Mouse (Mus musculus) hindbrain, postnatal 0 days (tissue): ENCODE data around the gene Cmss1. TPM values are rescaled to one million over a fixed set of nuclear protein-coding genes. Genes with fewer than 3 reads are reported as not detected.

ENCODE experiments used
- ATAC-seq: fragments of 200-750 bp; cut with Nextera tagmentation; 2 replicates; pipeline ENCODE4 v1.8.0; 2017; ENCODE audit warnings: mild to moderate bottlenecking, moderate TSS enrichment, moderate library complexity
- DNase-seq: peaks from one replicate; pipeline ENCODE4 v3.0.0-alpha.2; 2015; ENCODE audit warnings: low spot score
- H3K27ac ChIP-seq: fragments of 300-500 bp; sonication (generic); 2 replicates; pipeline ENCODE4 v1.5.1; 2014; ENCODE audit warnings: mild to moderate bottlenecking
- H3K27me3 ChIP-seq: fragments of 300-500 bp; sonication (generic); 2 replicates; pipeline ENCODE4 v1.6.1; 2014; ENCODE audit warnings: low read length, mixed read lengths; ENCODE audit not compliant: insufficient read depth
- H3K36me3 ChIP-seq: fragments of 300-500 bp; sonication (generic); 2 replicates; pipeline ENCODE4 v1.6.1; 2014; ENCODE audit warnings: low read length, mixed read lengths; ENCODE audit not compliant: insufficient read depth
- H3K4me1 ChIP-seq: fragments of 300-500 bp; sonication (generic); 2 replicates; pipeline ENCODE4 v1.6.1; 2014; ENCODE audit warnings: antibody characterized with exemption, low read length, mixed read lengths; ENCODE audit not compliant: insufficient read depth
- H3K4me2 ChIP-seq: fragments of 300-500 bp; sonication (generic); 2 replicates; pipeline ENCODE4 v1.6.1; 2014; ENCODE audit warnings: low read depth, mild to moderate bottlenecking, low read length, moderate library complexity, mixed read lengths
- H3K4me3 ChIP-seq: fragments of 300-500 bp; sonication (generic); 2 replicates; pipeline ENCODE4 v1.5.1; 2014; ENCODE audit warnings: low read length
- H3K9ac ChIP-seq: fragments of 300-500 bp; sonication (generic); replicated peaks from 2 replicates; pipeline ENCODE4 v1.6.1; 2014; ENCODE audit warnings: mild to moderate bottlenecking, low read length, moderate library complexity, mixed read lengths
- H3K9me3 ChIP-seq: fragments of 300-500 bp; sonication (generic); 2 replicates; pipeline ENCODE4 v1.6.1; 2016; ENCODE audit warnings: low read length, mixed read lengths
- CTCF ChIP-seq: IDR thresholded peaks from 2 replicates; pipeline ENCODE4 v1.5.1; 2016; ENCODE audit warnings: antibody characterized with exemption, control low read depth, low read depth
- WGBS: fragments of 180-500 bp; shearing (Covaris S2); extraction: QIAGEN DNeasy Blood & Tissue Kit; methylation state at CpG from one replicate; pipeline ENCODE4 v1.1.7; 2014; 5-methylcytosine and 5-hydroxymethylcytosine counted together
- polyA plus RNA-seq: library from polyadenylated mRNA; unstranded; fragments of >200 nt; fragmentation: Nextera tagmentation; extraction: Ambion mirVana; gene quantifications from 2 replicates; pipeline ENCODE4 v1.2.1, GENCODE M21; 2015
- total RNA-seq: library from RNA; depleted of rRNA; stranded (reverse); fragments of >200 nt; gene quantifications from 2 replicates; pipeline ENCODE4 v1.2.3, GENCODE M21; 2014

Gene Cmss1
- total and polyA plus RNA-seq, 2 experiments from 2014 or later = 8.6 to 42.5 TPM

DNA sequence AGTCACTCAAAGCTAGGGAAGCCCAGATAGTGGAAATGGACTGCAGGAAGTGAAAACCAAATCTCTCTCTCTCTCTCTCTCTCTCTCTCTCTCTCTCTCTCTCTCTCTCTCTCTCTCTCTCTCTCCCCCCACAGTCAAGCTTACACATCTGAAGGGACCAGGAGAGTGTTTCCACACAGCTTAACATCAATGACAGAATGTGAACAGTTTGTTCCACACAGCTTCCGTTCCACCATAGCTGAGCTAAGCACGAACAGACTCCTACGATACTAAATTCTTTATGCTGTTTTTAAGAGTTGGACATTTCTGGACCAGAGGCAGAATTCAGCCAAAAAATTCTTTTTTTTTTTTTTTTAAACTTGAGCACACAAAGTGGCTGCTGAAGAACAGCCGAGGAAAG, 114.8 kb downstream of the Cmss1 start:
- Histone ChIP-seq H3K4me2 (no peak overlapping the region), H3K9me3 (no peaks in the 10 kb centered on the region), H3K4me1 (no peaks in the 10 kb centered on the region; the same call in 1 of the 2 replicates), H3K36me3 (no peaks in the 10 kb centered on the region), H3K9ac (no peak overlapping the region), H3K27ac (no peak overlapping the region), H3K4me3 (no peak overlapping the region), H3K27me3 (no peaks in the 10 kb centered on the region)
- no peak for DNase-seq
- ATAC-seq = no peak
- WGBS = 90% methylated on average over 4 of the region's 4 CpGs
- TF ChIP-seq CTCF = no peak

DNA sequence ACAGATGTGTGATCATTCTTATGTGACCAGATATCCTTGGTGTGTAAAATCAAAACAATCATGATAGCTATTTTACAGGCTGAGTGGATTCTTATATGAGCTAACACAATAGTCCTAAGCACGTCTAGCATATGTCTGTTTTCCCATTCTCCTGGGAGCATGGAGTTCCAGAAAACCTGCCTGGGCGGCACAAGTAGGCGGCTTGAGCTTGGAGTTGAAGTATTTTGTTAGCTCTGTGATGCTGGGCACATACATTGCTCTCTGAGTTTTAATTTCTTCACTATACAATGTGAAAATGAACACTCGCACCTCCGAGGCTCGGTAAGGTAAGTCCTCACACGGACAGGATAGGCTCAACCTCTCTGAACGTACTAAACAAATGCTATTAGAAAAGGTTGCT, 116.0 kb downstream of the Cmss1 start:
- Histone ChIP-seq H3K27ac (no peak overlapping the region), H3K27me3 (no peaks in the 10 kb centered on the region), H3K4me1 (no peaks in the 10 kb centered on the region), H3K9ac (no peak overlapping the region), H3K4me3 (no peak overlapping the region), H3K9me3 (no peaks in the 10 kb centered on the region), H3K36me3 (no peaks in the 10 kb centered on the region), H3K4me2 (no peak overlapping the region)
- 93% methylated on average over 8 of the region's 8 CpGs for WGBS
- no peak for TF ChIP-seq CTCF
- ATAC-seq (no peak), DNase-seq (no peak)

DNA sequence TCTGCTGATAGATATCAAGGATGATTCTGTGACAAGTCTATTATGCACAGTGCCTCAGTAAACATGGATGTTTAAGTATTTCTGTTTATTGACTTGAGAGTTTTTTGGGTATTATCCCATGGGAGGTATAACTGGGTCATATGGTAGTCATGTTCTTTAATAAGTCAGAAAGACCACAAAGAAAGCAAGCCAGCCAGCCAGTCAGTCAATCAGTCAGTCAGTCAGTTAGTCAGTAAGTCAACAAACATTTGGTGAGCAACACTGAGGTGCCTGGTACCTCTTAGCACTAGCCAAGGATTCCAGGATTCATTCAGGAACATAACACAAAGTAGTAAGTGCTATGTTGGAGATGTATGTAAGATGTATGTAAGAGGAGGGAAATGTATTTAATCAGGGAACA, 118.0 kb downstream of the Cmss1 start:
- Histone ChIP-seq H3K4me2 (no peak overlapping the region), H3K4me3 (no peak overlapping the region), H3K27ac (no peak overlapping the region), H3K36me3 (no peaks in the 10 kb centered on the region), H3K4me1 (no peaks in the 10 kb centered on the region), H3K9ac (no peak overlapping the region), H3K9me3 (no peaks in the 10 kb centered on the region), H3K27me3 (no peaks in the 10 kb centered on the region)
- no peak for TF ChIP-seq CTCF
- DNase-seq (no peak), ATAC-seq (no peak)

- no peak for DNase-seq
- no peak for TF ChIP-seq CTCF
- H3K4me3 ChIP-seq = no peak overlapping the region
- ATAC-seq = no peak
- no peak overlapping the region for H3K27ac ChIP-seq
- no peaks in the 10 kb centered on the region for H3K27me3 ChIP-seq
- H3K9me3 ChIP-seq = no peaks in the 10 kb centered on the region
- H3K9ac ChIP-seq = no peak overlapping the region
- H3K4me2 ChIP-seq = no peak overlapping the region
- no peaks in the 10 kb centered on the region for H3K36me3 ChIP-seq
- 87% methylated on average over 5 of the region's 5 CpGs for WGBS
- no peaks in the 10 kb centered on the region for H3K4me1 ChIP-seq
Observed at GRCm38 (mm10) chr16:57486266-57486665, 120.4 kb downstream of the Cmss1 start.

GRCm38 (mm10) chr16:57485265-57485664, 121.4 kb downstream of the Cmss1 start:
- Histone ChIP-seq H3K36me3 (no peaks in the 10 kb centered on the region), H3K4me3 (no peak overlapping the region), H3K9me3 (no peaks in the 10 kb centered on the region), H3K27ac (no peak overlapping the region), H3K9ac (no peak overlapping the region), H3K4me2 (no peak overlapping the region), H3K4me1 (no peaks in the 10 kb centered on the region), H3K27me3 (no peaks in the 10 kb centered on the region)
- ATAC-seq (no peak), DNase-seq (no peak)
- no peak for TF ChIP-seq CTCF
- WGBS = 66% methylated on average over 9 of the region's 9 CpGs

GRCm38 (mm10) chr16:57484043-57484795, 122.4 kb downstream of the Cmss1 start:
- H3K9me3 ChIP-seq = no peaks in the 10 kb centered on the region
- WGBS = 61% methylated on average over 12 of the region's 12 CpGs
- no peak overlapping the region for H3K4me3 ChIP-seq
- no peak overlapping the region for H3K9ac ChIP-seq
- no peak overlapping the region for H3K27ac ChIP-seq
- no peak overlapping the region for H3K4me2 ChIP-seq
- DNase-seq (no peak), ATAC-seq (no peak)
- no peaks in the 10 kb centered on the region for H3K4me1 ChIP-seq
- TF ChIP-seq CTCF = no peak
- no peaks in the 10 kb centered on the region for H3K36me3 ChIP-seq
- no peaks in the 10 kb centered on the region for H3K27me3 ChIP-seq

- WGBS = 95% methylated on average over 2 of the region's 2 CpGs
Observed at GRCm38 (mm10) chr16:57483503-57483902, 123.2 kb downstream of the Cmss1 start.

More at GRCm38 (mm10) chr16:57483503-57483902, 123.2 kb downstream of the Cmss1 start:
- ATAC-seq = no peak
- Histone ChIP-seq H3K9ac (no peak overlapping the region), H3K4me3 (no peak overlapping the region), H3K4me2 (no peak overlapping the region), H3K4me1 (no peaks in the 10 kb centered on the region), H3K9me3 (no peaks in the 10 kb centered on the region), H3K27ac (no peak overlapping the region), H3K27me3 (no peaks in the 10 kb centered on the region), H3K36me3 (no peaks in the 10 kb centered on the region)
- no peak for DNase-seq
- no peak for TF ChIP-seq CTCF
